Mouse (Mus musculus): ENCODE results near the gene Pald1. TPM values are rescaled to one million over a fixed set of nuclear protein-coding genes. Genes with fewer than 3 reads are reported as not detected.

The Pald1 gene
- polyA plus RNA-seq (2015; fragmentation: Nextera tagmentation; extraction: Ambion mirVana): 20.2 and 24.1 TPM in 2 replicates

DNA sequence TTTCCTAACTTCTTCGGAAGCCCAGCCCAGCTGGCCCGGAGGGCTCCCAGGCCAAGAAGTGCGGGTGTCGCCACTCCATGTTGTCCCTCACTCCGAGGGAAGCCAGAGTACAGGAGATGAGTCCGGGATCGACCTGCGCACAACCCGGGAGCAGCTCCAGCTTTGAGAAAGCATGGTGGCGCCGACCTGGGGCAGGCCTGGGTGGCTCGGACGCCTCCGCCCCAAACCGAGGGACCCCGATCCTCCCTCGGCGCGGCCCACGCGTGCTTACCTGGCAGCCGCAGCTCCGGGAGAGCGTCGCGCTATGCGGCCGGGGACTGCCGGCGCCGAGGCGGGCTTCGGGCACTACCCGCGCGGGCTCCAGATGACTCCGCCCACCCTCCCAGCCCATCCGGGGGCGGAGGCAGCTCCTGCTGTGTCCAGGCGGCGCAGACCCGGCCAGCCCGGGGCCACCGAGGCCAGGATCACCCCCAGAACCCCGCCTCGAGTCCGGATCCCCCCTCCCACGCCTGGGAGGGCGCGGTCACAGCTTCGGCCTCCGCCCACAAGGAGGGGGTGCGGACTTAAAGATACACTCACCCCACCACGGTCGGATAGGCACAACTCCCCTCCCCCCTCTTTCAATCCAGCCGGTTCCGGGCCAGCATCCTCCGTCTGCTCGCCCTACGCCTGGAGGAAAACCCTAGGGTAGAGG, at the start of gene Pald1:
Pald1 (minus strand) TSS at position 510 of the 694 bp plus-strand sequence.
- Histone ChIP-seq H3K4me2 (replicated peaks) (peak within 1 kb of the TSS; percentile 98), H3K27me3 (peaks cover 11% of the 10 kb centered on the region; the same call in 1 of the 2 replicates), H3K9me3 (no peaks in the 10 kb centered on the region), H3K4me3 (peak within 1 kb of the TSS; percentile 73), H3K9ac (peak within 1 kb of the TSS; percentile 77), H3K4me1 (peaks cover 35% of the 10 kb centered on the region), H3K27ac (peak within 1 kb of the TSS; percentile 33), H3K36me3 (no peaks in the 10 kb centered on the region)
- WGBS: under 1% methylated on average over 55 of the region's 60 CpGs
- ATAC-seq (ENCODE audit: low FRiP score, low read depth): peak; percentile 84

- Histone ChIP-seq H3K36me3 (peaks cover 61% of the 10 kb centered on the region), H3K27me3 (no peaks in the 10 kb centered on the region), H3K9ac (no peak overlapping the region), H3K9me3 (no peaks in the 10 kb centered on the region), H3K4me1 (no peaks in the 10 kb centered on the region), H3K4me3 (no peak overlapping the region), H3K4me2 (replicated peaks) (no peak overlapping the region), H3K27ac (no peak overlapping the region)
- no peak for ATAC-seq (ENCODE audit: low FRiP score, low read depth)
- WGBS: 92% methylated on average over 9 of the region's 9 CpGs
Measured at GRCm38 (mm10) chr10:61431375-61431774, 48.0 kb upstream of the Pald1 start.

- H3K36me3 ChIP-seq: peaks cover 48% of the 10 kb centered on the region
- no peak overlapping the region for H3K4me3 ChIP-seq
- H3K4me1 ChIP-seq: peaks cover 5% of the 10 kb centered on the region
- no peak overlapping the region for H3K9ac ChIP-seq
- no peaks in the 10 kb centered on the region for H3K9me3 ChIP-seq
- H3K4me2 ChIP-seq (replicated peaks): no peak overlapping the region
- no peaks in the 10 kb centered on the region for H3K27me3 ChIP-seq
- WGBS: 84% methylated on average over 5 of the region's 5 CpGs
- no peak overlapping the region for H3K27ac ChIP-seq
- ATAC-seq (ENCODE audit: low FRiP score, low read depth): no peak
Measured at GRCm38 (mm10) chr10:61429043-61429442, 45.7 kb upstream of the Pald1 start.

DNA sequence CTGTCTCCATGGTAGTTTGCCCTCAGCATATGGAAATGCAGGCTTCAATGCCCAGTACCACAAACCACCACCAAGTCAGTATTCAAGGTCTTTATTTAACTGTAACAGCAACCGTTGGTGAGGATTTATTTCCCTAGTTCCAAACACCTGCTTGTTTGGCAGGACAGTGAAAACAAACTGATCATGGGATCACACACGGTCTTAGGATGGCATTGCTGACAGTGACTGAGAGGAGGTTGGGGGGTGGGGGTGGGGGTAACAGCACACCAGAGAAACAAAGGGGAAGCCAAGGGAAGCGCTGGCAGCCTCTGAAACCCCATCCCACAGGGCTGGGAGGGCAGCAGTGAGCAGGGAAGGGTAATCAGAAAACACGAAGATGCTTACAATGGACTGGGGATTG, 45.1 kb upstream of the Pald1 start:
- no peaks in the 10 kb centered on the region for H3K27me3 ChIP-seq
- H3K4me2 ChIP-seq (replicated peaks): no peak overlapping the region
- no peak overlapping the region for H3K27ac ChIP-seq
- H3K4me3 ChIP-seq: no peak overlapping the region
- H3K4me1 ChIP-seq: peaks cover 5% of the 10 kb centered on the region
- ATAC-seq (ENCODE audit: low FRiP score, low read depth): no peak
- WGBS: 74% methylated on average over 4 of the region's 4 CpGs
- H3K36me3 ChIP-seq: peaks cover 42% of the 10 kb centered on the region
- no peak overlapping the region for H3K9ac ChIP-seq
- H3K9me3 ChIP-seq: no peaks in the 10 kb centered on the region

DNA sequence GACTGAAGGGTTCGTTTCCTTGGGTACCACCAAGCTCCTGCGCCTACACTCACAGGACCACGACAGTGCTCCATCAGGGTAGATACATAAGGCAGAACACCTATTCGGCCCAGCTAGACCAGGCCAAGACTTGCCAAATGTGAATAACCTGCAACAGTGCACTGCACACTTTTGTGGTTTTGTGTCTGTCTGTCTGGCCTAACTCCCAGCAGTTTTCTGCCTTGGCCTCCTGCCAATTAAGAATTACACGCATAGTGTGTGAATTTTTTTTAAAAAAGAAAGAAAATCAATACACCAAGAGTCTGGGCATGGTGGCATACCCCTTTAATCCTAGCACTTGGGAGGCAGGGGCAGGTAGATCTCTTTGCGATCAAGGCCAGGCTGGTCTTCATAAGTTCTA, 44.6 kb upstream of the Pald1 start:
- ATAC-seq (ENCODE audit: low FRiP score, low read depth): no peak
- no peak overlapping the region for H3K4me2 ChIP-seq (replicated peaks)
- H3K27me3 ChIP-seq: no peaks in the 10 kb centered on the region
- WGBS: 88% methylated on average over 6 of the region's 6 CpGs
- H3K27ac ChIP-seq: no peak overlapping the region
- peaks cover 5% of the 10 kb centered on the region for H3K4me1 ChIP-seq
- H3K36me3 ChIP-seq: peaks cover 37% of the 10 kb centered on the region
- H3K9ac ChIP-seq: no peak overlapping the region
- no peak overlapping the region for H3K4me3 ChIP-seq
- H3K9me3 ChIP-seq: no peaks in the 10 kb centered on the region

GRCm38 (mm10) chr10:61426251-61426757, 43.0 kb upstream of the Pald1 start:
- WGBS: 60% methylated on average over 2 of the region's 2 CpGs
- H3K4me3 ChIP-seq: no peak overlapping the region
- no peak overlapping the region for H3K4me2 ChIP-seq (replicated peaks)
- H3K9me3 ChIP-seq: no peaks in the 10 kb centered on the region
- no peak overlapping the region for H3K27ac ChIP-seq
- H3K9ac ChIP-seq: no peak overlapping the region
- H3K4me1 ChIP-seq: peaks cover 5% of the 10 kb centered on the region
- peaks cover 28% of the 10 kb centered on the region for H3K36me3 ChIP-seq
- peaks cover 1% of the 10 kb centered on the region for H3K27me3 ChIP-seq
- ATAC-seq (ENCODE audit: low FRiP score, low read depth): no peak

DNA sequence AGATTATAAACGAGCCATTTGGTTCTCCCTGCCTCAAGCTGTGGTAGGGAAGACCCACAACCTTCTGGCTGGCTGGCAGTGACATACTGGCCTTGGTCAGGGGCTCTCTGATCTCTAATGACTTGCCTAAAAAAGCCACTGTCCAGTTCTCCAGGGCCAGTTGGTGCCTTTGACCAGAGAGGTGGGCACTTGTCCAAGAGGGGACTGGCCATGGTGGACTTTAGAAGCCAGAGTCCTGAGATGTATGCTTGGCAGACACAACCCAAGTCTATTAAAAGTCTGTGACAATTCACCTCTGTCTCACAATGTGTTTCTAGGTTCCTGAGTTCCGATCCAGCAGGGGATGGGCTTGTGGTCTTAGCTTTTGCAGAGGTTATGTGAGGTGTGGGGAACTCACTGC, 41.7 kb upstream of the Pald1 start:
- ATAC-seq (ENCODE audit: low FRiP score, low read depth): no peak
- 66% methylated on average over 2 of the region's 2 CpGs for WGBS

DNA sequence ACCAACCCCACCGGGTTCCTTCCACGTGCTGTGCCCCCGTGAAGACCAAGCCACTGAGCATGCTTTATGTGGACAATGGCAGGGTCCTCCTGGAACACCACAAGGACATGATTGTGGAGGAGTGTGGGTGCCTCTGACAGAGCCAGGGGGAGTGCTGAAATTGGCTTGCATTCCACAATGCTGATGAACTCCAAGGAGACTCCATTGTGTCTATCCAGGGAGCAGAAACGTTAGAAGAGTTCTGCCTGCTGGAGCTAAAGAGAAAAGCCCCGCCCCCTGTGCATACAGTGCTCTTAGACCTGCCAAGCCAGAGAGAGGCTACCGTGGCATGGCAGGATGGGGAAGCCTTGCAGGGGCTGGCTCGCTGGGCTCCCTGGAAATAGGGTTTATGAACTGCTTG, 41.2 kb upstream of the Pald1 start:
- no peak for ATAC-seq (ENCODE audit: low FRiP score, low read depth)
- Histone ChIP-seq H3K27me3 (peaks cover 19% of the 10 kb centered on the region), H3K4me2 (replicated peaks) (0 out of 2 replicates have a peak overlapping the region, but pooled peaks have one; percentile 1), H3K9ac (no peak overlapping the region), H3K4me1 (peaks cover 5% of the 10 kb centered on the region), H3K9me3 (no peaks in the 10 kb centered on the region), H3K36me3 (peaks cover 10% of the 10 kb centered on the region), H3K27ac (no peak overlapping the region), H3K4me3 (no peak overlapping the region)
- 41% methylated on average over 7 of the region's 7 CpGs for WGBS

More for the DNA sequence above, 41.7 kb upstream of the Pald1 start:
- no peak overlapping the region for H3K4me2 ChIP-seq (replicated peaks)
- H3K4me3 ChIP-seq: no peak overlapping the region
- no peak overlapping the region for H3K27ac ChIP-seq
- H3K36me3 ChIP-seq: peaks cover 16% of the 10 kb centered on the region
- peaks cover 14% of the 10 kb centered on the region for H3K27me3 ChIP-seq
- H3K9me3 ChIP-seq: no peaks in the 10 kb centered on the region
- no peak overlapping the region for H3K9ac ChIP-seq
- peaks cover 5% of the 10 kb centered on the region for H3K4me1 ChIP-seq

DNA sequence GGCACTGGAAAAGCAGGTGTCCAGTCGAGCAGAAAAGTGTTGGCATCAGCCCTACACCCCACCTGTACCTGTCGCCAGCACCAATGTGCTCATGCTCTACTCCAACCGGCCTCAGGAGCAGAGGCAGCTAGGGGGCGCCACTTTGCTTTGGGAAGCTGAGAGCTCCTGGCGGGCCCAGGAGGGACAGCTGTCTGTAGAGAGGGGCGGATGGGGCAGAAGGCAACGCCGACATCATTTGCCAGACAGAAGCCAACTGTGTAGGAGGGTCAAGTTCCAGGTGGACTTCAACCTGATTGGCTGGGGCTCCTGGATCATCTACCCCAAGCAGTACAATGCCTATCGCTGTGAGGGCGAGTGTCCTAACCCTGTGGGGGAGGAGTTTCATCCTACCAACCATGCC, 40.0 kb upstream of the Pald1 start:
- 0 out of 2 replicates have a peak, but pooled peaks have one; percentile 6 for ATAC-seq (ENCODE audit: low FRiP score, low read depth)
- WGBS: 59% methylated on average over 10 of the region's 10 CpGs

DNA sequence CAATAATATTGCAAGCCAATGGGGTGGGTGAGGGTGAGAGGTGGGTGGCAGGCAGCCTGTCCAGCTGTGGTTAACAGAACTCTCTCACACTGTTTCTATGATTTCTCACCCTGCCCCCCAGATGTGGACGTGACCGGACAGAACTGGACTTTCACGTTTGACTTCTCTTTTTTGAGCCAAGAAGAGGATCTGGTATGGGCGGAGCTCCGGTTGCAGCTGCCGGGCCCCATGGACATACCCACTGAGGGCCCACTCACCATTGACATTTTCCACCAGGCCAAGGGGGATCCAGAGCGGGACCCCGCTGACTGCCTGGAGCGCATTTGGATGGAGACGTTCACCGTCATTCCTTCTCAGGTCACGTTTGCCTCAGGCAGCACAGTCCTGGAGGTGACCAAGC, 39.5 kb upstream of the Pald1 start:
- Histone ChIP-seq H3K4me2 (replicated peaks) (no peak overlapping the region), H3K9ac (no peak overlapping the region), H3K27me3 (peaks cover 36% of the 10 kb centered on the region), H3K4me1 (peaks cover 20% of the 10 kb centered on the region), H3K27ac (no peak overlapping the region), H3K36me3 (no peaks in the 10 kb centered on the region), H3K4me3 (no peak overlapping the region), H3K9me3 (no peaks in the 10 kb centered on the region)
- WGBS: 85% methylated on average over 12 of the region's 12 CpGs
- ATAC-seq (ENCODE audit: low FRiP score, low read depth): no peak

More for the DNA sequence above, 40.0 kb upstream of the Pald1 start:
- H3K9me3 ChIP-seq: no peaks in the 10 kb centered on the region
- H3K36me3 ChIP-seq: no peaks in the 10 kb centered on the region
- no peak overlapping the region for H3K4me2 ChIP-seq (replicated peaks)
- peaks cover 15% of the 10 kb centered on the region for H3K4me1 ChIP-seq
- H3K4me3 ChIP-seq: no peak overlapping the region
- no peak overlapping the region for H3K27ac ChIP-seq
- peaks cover 31% of the 10 kb centered on the region for H3K27me3 ChIP-seq
- H3K9ac ChIP-seq: no peak overlapping the region

DNA sequence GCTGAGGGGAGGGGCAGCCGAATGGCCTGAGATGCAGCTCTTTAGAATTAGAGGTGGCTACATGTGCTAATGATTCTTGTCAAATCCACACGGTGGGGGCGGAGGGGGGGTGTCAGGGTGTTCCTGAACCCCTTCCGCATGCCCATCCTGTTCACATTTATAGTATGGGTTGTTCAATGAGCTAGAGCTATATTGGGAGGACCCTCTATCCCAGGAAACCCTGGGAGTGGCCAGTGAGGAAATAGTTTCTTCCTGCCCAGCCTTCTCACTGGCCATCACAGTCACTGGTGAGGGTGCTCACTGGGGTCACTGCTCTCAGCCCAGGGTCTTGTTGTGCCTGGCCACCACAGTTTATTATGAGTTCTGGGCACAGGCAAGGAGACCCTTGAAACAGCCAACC, 36.7 kb upstream of the Pald1 start:
- 69% methylated on average over 4 of the region's 4 CpGs for WGBS
- H3K27ac ChIP-seq: no peak overlapping the region
- H3K4me2 ChIP-seq (replicated peaks): no peak overlapping the region
- no peak for ATAC-seq (ENCODE audit: low FRiP score, low read depth)
- H3K9ac ChIP-seq: no peak overlapping the region
- H3K36me3 ChIP-seq: no peaks in the 10 kb centered on the region
- no peaks in the 10 kb centered on the region for H3K9me3 ChIP-seq
- no peak overlapping the region for H3K4me3 ChIP-seq
- peaks cover 22% of the 10 kb centered on the region for H3K4me1 ChIP-seq
- peaks cover 64% of the 10 kb centered on the region for H3K27me3 ChIP-seq

GRCm38 (mm10) chr10:61419146-61419545, 35.8 kb upstream of the Pald1 start:
- 3% methylated on average over 24 of the region's 24 CpGs for WGBS
- Histone ChIP-seq H3K4me1 (peaks cover 16% of the 10 kb centered on the region), H3K36me3 (no peaks in the 10 kb centered on the region), H3K4me2 (replicated peaks) (no peak overlapping the region), H3K9ac (no peak overlapping the region), H3K27me3 (peaks cover 70% of the 10 kb centered on the region), H3K27ac (no peak overlapping the region), H3K9me3 (no peaks in the 10 kb centered on the region), H3K4me3 (no peak overlapping the region)
- no peak for ATAC-seq (ENCODE audit: low FRiP score, low read depth)

All from limb, embryonic 13.5 days (tissue).